ENCODE assay signal across 9 mouse cellular contexts in genomic region chr15:102280623-102281022, GRCm38 (mm10). TPM values are rescaled to one million over a fixed set of nuclear protein-coding genes. Genes with fewer than 3 reads are reported as not detected.
DNase-seq lines count a peak whose midpoint lies in the region; ATAC-seq and TF ChIP-seq lines count a peak whose summit lies in the region.
"Had no signal": no experiment of that assay in that cellular context is flagged by ENCODE, and none has a peak within 500 bp of the region (broad histone marks: within the 10 kb centered on the region; RNA-seq: fewer than 3 reads in every experiment).

No protein-coding gene starts in this region.

- H3K9me3 ChIP-seq in heart, embryonic 10.5 days, result no peaks in the 10 kb centered on the region
- H3K9me3 ChIP-seq in E14TG2a.4 (ENCODE audit: low read length), result no peaks in the 10 kb centered on the region
- H3K9me3 ChIP-seq in liver, embryonic 16.5 days (replicated peaks; ENCODE audit: control insufficient read depth, low read length), result no peaks in the 10 kb centered on the region

- TF ChIP-seq CTCF in E14TG2a.4 (conservative IDR thresholded peaks at IDR 0.05; ENCODE audit: low read length), result no peak
- no peak for TF ChIP-seq CTCF in embryonic fibroblast, embryonic 13.5 days (IDR thresholded peaks at IDR 0.05; ENCODE audit: borderline replicate concordance, insufficient read depth, low read length)

- H3K36me3 ChIP-seq in heart, embryonic 10.5 days, result peaks cover 24% of the 10 kb centered on the region
- H3K36me3 ChIP-seq in E14TG2a.4 (ENCODE audit: insufficient read depth, low read length), result peaks cover 51% of the 10 kb centered on the region
- no peaks in the 10 kb centered on the region; the same call in 1 of the 2 replicates for H3K36me3 ChIP-seq in liver, embryonic 16.5 days (ENCODE audit: control insufficient read depth, insufficient read depth)

- TF ChIP-seq POLR2A in embryonic fibroblast, embryonic 13.5 days (IDR thresholded peaks at IDR 0.05; ENCODE audit: low read depth, low read length), result no peak

- no peak for ATAC-seq in liver, embryonic 16.5 days (ENCODE audit: low read depth)

- H3K27ac ChIP-seq in heart, embryonic 10.5 days, result 0 out of 2 replicates have a peak overlapping the region, but pooled peaks have one; percentile 96
- no peak overlapping the region for H3K27ac ChIP-seq in embryonic fibroblast, embryonic 13.5 days (ENCODE audit: insufficient read depth, low read length)
- H3K27ac ChIP-seq in liver, embryonic 16.5 days (ENCODE audit: low read length), result no peak overlapping the region

- 93% methylated on average over 19 of the region's 19 CpGs for WGBS in heart, embryonic 10.5 days
- 84% methylated on average over 19 of the region's 19 CpGs for WGBS in liver, embryonic 16.5 days (ENCODE audit: insufficient replicate concordance)

- peak overlapping the region; percentile 98 for H3K4me3 ChIP-seq in heart, embryonic 10.5 days
- peak overlapping the region; percentile 93 for H3K4me3 ChIP-seq in E14TG2a.4 (replicated peaks; ENCODE audit: low read length)
- peak overlapping the region; percentile 72 for H3K4me3 ChIP-seq in embryonic fibroblast, embryonic 13.5 days (ENCODE audit: insufficient read depth, low read length)
- H3K4me3 ChIP-seq in liver, embryonic 16.5 days (ENCODE audit: low read depth, low read length), result no peak overlapping the region; the same call in 1 of the 2 replicates

- no peaks in the 10 kb centered on the region for H3K27me3 ChIP-seq in heart, embryonic 10.5 days (ENCODE audit: insufficient read depth, poor library complexity, severe bottlenecking)
- no peaks in the 10 kb centered on the region for H3K27me3 ChIP-seq in E14TG2a.4 (ENCODE audit: insufficient read depth, low read length)
- no peaks in the 10 kb centered on the region for H3K27me3 ChIP-seq in liver, embryonic 16.5 days (ENCODE audit: control insufficient read depth, insufficient read depth, low read depth, low read length)

- no peak overlapping the region; the same call in 1 of the 2 replicates for H3K9ac ChIP-seq in liver, embryonic 16.5 days (ENCODE audit: low read depth, low read length)

- peaks cover 41% of the 10 kb centered on the region for H3K4me1 ChIP-seq in heart, embryonic 10.5 days
- peaks cover 64% of the 10 kb centered on the region for H3K4me1 ChIP-seq in E14TG2a.4 (replicated peaks; ENCODE audit: low read depth, low read length)
- H3K4me1 ChIP-seq in embryonic fibroblast, embryonic 13.5 days (ENCODE audit: control insufficient read depth, insufficient read depth, low read length), result no peaks in the 10 kb centered on the region
- peaks cover 33% of the 10 kb centered on the region for H3K4me1 ChIP-seq in liver, embryonic 16.5 days (ENCODE audit: control insufficient read depth, low read depth, low read length)

- H3K4me2 ChIP-seq in liver, embryonic 16.5 days (ENCODE audit: low read depth, low read length), result peak overlapping the region; percentile 90; the same call in 1 of the 2 replicates

- no peak for DNase-seq in heart, embryonic 10.5 days (ENCODE audit: low spot score)
- DNase-seq in heart, adult 18-20 months, result no peak
- DNase-seq in layer of hippocampus, adult 18-20 months (ENCODE audit: low spot score in 2 of 2), result no peak
- DNase-seq in right cerebral cortex, postnatal 14 days, result no peak
- DNase-seq in urinary bladder, postnatal 36 days (ENCODE audit: low spot score in 2 of 2), result no peak
- DNase-seq: kidney, adult 2 months had no signal

RNA-seq across cellular contexts. Expression of gene Mfsd5, which starts 1.4 kb away (rescaled TPM):
- polyA plus RNA-seq in heart, embryonic 10.5 days (2016; fragmentation: Nextera tagmentation; extraction: Ambion mirVana), result 55.7 and 63.4 TPM in 2 replicates
- 10 to 100 TPM; 18.4 to 18.9 TPM for total RNA-seq in heart, adult 18-20 months (2021)
- polyA plus RNA-seq in embryonic fibroblast, embryonic 13.5 days (2011; ENCODE audit: insufficient read length, low read depth, missing spikeins), result 47.3 and 55.8 TPM in 2 replicates
- polyA plus RNA-seq in liver, embryonic 16.5 days (2015; fragmentation: Nextera tagmentation; extraction: Ambion mirVana), result 20.0 and 21.3 TPM in 2 replicates
- 10 to 100 TPM; 34.6 to 38.9 TPM for total RNA-seq in layer of hippocampus, adult 18-20 months (2021)

RNA-seq across cellular contexts. Expression of gene Gm9918, which starts 10.3 kb away (rescaled TPM):
- 0.23 TPM in 1 of 2 replicates, not detected in the other for polyA plus RNA-seq in heart, embryonic 10.5 days (2016; fragmentation: Nextera tagmentation; extraction: Ambion mirVana)
- not detected for total RNA-seq in heart, adult 18-20 months (2021)
- polyA plus RNA-seq in embryonic fibroblast, embryonic 13.5 days (2011; ENCODE audit: insufficient read length, low read depth, missing spikeins), result 0.30 TPM in 1 of 2 replicates, not detected in the other
- not detected in 2 replicates for polyA plus RNA-seq in liver, embryonic 16.5 days (2015; fragmentation: Nextera tagmentation; extraction: Ambion mirVana)
- not detected for total RNA-seq in layer of hippocampus, adult 18-20 months (2021)

RNA-seq across cellular contexts. Expression of gene Espl1, which starts 15.4 kb away (rescaled TPM):
- polyA plus RNA-seq in heart, embryonic 10.5 days (2016; fragmentation: Nextera tagmentation; extraction: Ambion mirVana), result 35.8 and 40.9 TPM in 2 replicates
- under 1 TPM; 0.54 to 0.92 TPM for total RNA-seq in heart, adult 18-20 months (2021)
- 14.5 and 20.1 TPM in 2 replicates for polyA plus RNA-seq in embryonic fibroblast, embryonic 13.5 days (2011; ENCODE audit: insufficient read length, low read depth, missing spikeins)
- 21.2 and 24.8 TPM in 2 replicates for polyA plus RNA-seq in liver, embryonic 16.5 days (2015; fragmentation: Nextera tagmentation; extraction: Ambion mirVana)
- total RNA-seq in layer of hippocampus, adult 18-20 months (2021), result 1 to 10 TPM in 1 of 2 experiments, under 1 TPM in 1; 0.64 to 1.4 TPM

RNA-seq across cellular contexts. Expression of gene Rarg, which starts 23.3 kb away (rescaled TPM):
- polyA plus RNA-seq in heart, embryonic 10.5 days (2016; fragmentation: Nextera tagmentation; extraction: Ambion mirVana), result 11.3 and 17.3 TPM in 2 replicates
- 10 to 100 TPM; 13.5 to 16.7 TPM for total RNA-seq in heart, adult 18-20 months (2021)
- polyA plus RNA-seq in embryonic fibroblast, embryonic 13.5 days (2011; ENCODE audit: insufficient read length, low read depth, missing spikeins), result 70.6 and 91.2 TPM in 2 replicates
- 2.4 and 2.5 TPM in 2 replicates for polyA plus RNA-seq in liver, embryonic 16.5 days (2015; fragmentation: Nextera tagmentation; extraction: Ambion mirVana)
- total RNA-seq in layer of hippocampus, adult 18-20 months (2021), result 10 to 100 TPM; 11.3 to 13.7 TPM

RNA-seq across cellular contexts. Expression of gene Pfdn5, which starts 45.3 kb away (rescaled TPM):
- polyA plus RNA-seq in heart, embryonic 10.5 days (2016; fragmentation: Nextera tagmentation; extraction: Ambion mirVana), result 260 and 282 TPM in 2 replicates
- 100 to 1,000 TPM; 340 to 348 TPM for total RNA-seq in heart, adult 18-20 months (2021)
- 239 and 257 TPM in 2 replicates for polyA plus RNA-seq in embryonic fibroblast, embryonic 13.5 days (2011; ENCODE audit: insufficient read length, low read depth, missing spikeins)
- polyA plus RNA-seq in liver, embryonic 16.5 days (2015; fragmentation: Nextera tagmentation; extraction: Ambion mirVana), result 107 and 108 TPM in 2 replicates
- 100 to 1,000 TPM; 469 to 474 TPM for total RNA-seq in layer of hippocampus, adult 18-20 months (2021)
